Mouse (Mus musculus) CH12.LX (cell line): ENCODE data around the gene Bcl2l11. TPM values are rescaled to one million over a fixed set of nuclear protein-coding genes. Genes with fewer than 3 reads are reported as not detected.

Experiments
- DNase-seq: peaks from one replicate; pipeline ENCODE4 v3.0.0-alpha.2; 2013; ENCODE audit errors: extremely low read depth
- H3K27ac ChIP-seq: 2 replicates; pipeline ENCODE4 v1.5.1; 2012; ENCODE audit warnings: low read depth, mild to moderate bottlenecking, control low read depth, moderate library complexity; ENCODE audit not compliant: insufficient read depth
- H3K27me3 ChIP-seq: replicated peaks from 2 replicates; pipeline ENCODE3; 2012; ENCODE audit warnings: inconsistent platforms
- H3K36me3 ChIP-seq, 2 experiments: replicated peaks in 1 of 2; 2 replicates each; pipeline versions ENCODE3 to v1.6.1; 2012; ENCODE audit warnings: inconsistent platforms in 1 of 2, low read length in 1 of 2, mild to moderate bottlenecking in 1 of 2, mixed read lengths in 1 of 2, moderate library complexity in 1 of 2; ENCODE audit not compliant: control insufficient read depth in 1 of 2, insufficient read depth in 1 of 2
- H3K4me1 ChIP-seq, 2 experiments: 2 replicates each; pipeline ENCODE4 v1.6.1; 2012; ENCODE audit warnings: inconsistent platforms in 1 of 2, moderate library complexity in 1 of 2; ENCODE audit not compliant: insufficient read depth in 2 of 2, control insufficient read depth in 1 of 2
- H3K4me2 ChIP-seq: 2 replicates; pipeline ENCODE4 v1.6.1; 2012; ENCODE audit warnings: low read depth, mild to moderate bottlenecking, control low read depth; ENCODE audit not compliant: poor library complexity, insufficient read depth, severe bottlenecking
- H3K4me3 ChIP-seq, 3 experiments: fragments of 150-350 bp in 1 of 3; sonication (generic) in 1 of 3; replicated peaks in 1 of 3; 2 replicates each; pipeline versions ENCODE3 to v1.5.1; 2011 to 2012; ENCODE audit warnings: low read depth in 2 of 3, low read length in 2 of 3, mild to moderate bottlenecking in 2 of 3, moderate library complexity in 2 of 3, control low read depth in 1 of 3, improper control_type of control experiment in 1 of 3, inconsistent platforms in 1 of 3, mixed read lengths in 1 of 3; ENCODE audit not compliant: poor library complexity in 1 of 3
- H3K79me2 ChIP-seq: replicated peaks from 2 replicates; pipeline ENCODE4 v1.6.1; 2012; ENCODE audit warnings: mild to moderate bottlenecking, moderate library complexity; ENCODE audit not compliant: control insufficient read depth, poor library complexity, insufficient read depth, severe bottlenecking; ENCODE audit errors: extremely low read depth
- H3K9ac ChIP-seq: 2 replicates; pipeline ENCODE4 v1.6.1; 2012; ENCODE audit warnings: low read depth, mild to moderate bottlenecking, control low read depth, moderate library complexity; ENCODE audit not compliant: insufficient read depth
- H3K9me3 ChIP-seq: replicated peaks from 2 replicates; pipeline ENCODE3; 2012; ENCODE audit warnings: low read length, inconsistent platforms, mixed read lengths
- BHLHE40 ChIP-seq: IDR thresholded peaks from 2 replicates; pipeline ENCODE4 v1.6.1; 2011; ENCODE audit warnings: mild to moderate bottlenecking, low read depth, low read length, improper control_type of control experiment
- CHD1 ChIP-seq: IDR thresholded peaks from 2 replicates; pipeline ENCODE4 v1.6.1; 2012; ENCODE audit warnings: low read depth, low read length, improper control_type of control experiment, inconsistent platforms
- CHD2 ChIP-seq: IDR thresholded peaks from 2 replicates; pipeline ENCODE4 v1.6.1; 2011; ENCODE audit warnings: low read length, improper control_type of control experiment
- ELF1 ChIP-seq: IDR thresholded peaks from 2 replicates; pipeline ENCODE4 v1.6.1; 2014; ENCODE audit warnings: low read depth, mild to moderate bottlenecking, inconsistent platforms, low read length, improper control_type of control experiment
- EP300 ChIP-seq: IDR thresholded peaks from 2 replicates; pipeline ENCODE4 v1.6.1; 2011; ENCODE audit warnings: low read length, improper control_type of control experiment
- ETS1 ChIP-seq: conservative IDR thresholded peaks from 2 replicates; pipeline ENCODE4 v1.6.1; 2012; ENCODE audit warnings: low read depth, mild to moderate bottlenecking, inconsistent platforms, low read length, improper control_type of control experiment, moderate library complexity
- JUND ChIP-seq: conservative IDR thresholded peaks from 2 replicates; pipeline ENCODE4 v1.6.1; 2011; ENCODE audit warnings: low read depth, low read length, improper control_type of control experiment
- KAT2A ChIP-seq: IDR thresholded peaks from 2 replicates; pipeline ENCODE4 v1.6.1; 2012; ENCODE audit warnings: low read length, improper control_type of control experiment, inconsistent platforms; ENCODE audit not compliant: insufficient replicate concordance
- MYC ChIP-seq: IDR thresholded peaks from 2 replicates; pipeline ENCODE4 v1.6.1; 2011; ENCODE audit warnings: low read depth, mild to moderate bottlenecking, improper control_type of control experiment, low read length
- NELFE ChIP-seq: IDR thresholded peaks from 2 replicates; pipeline ENCODE4 v1.6.1; 2011; ENCODE audit warnings: low read depth, low read length, improper control_type of control experiment
- PAX5 ChIP-seq: IDR thresholded peaks from 2 replicates; pipeline ENCODE4 v1.6.1; 2012; ENCODE audit warnings: low read length, inconsistent platforms, mixed read lengths
- RCOR1 ChIP-seq: conservative IDR thresholded peaks from 2 replicates; pipeline ENCODE4 v1.6.1; 2012; ENCODE audit warnings: low read depth, mild to moderate bottlenecking, inconsistent platforms, low read length, improper control_type of control experiment
- SMC3 ChIP-seq: IDR thresholded peaks from 2 replicates; pipeline ENCODE4 v1.6.1; 2011; ENCODE audit warnings: low read depth, low read length, improper control_type of control experiment
- TBP ChIP-seq: conservative IDR thresholded peaks from 2 replicates; pipeline ENCODE4 v1.6.1; 2011; ENCODE audit warnings: low read depth, low read length, improper control_type of control experiment
- TCF12 ChIP-seq: IDR thresholded peaks from 2 replicates; pipeline ENCODE4 v1.6.1; 2014; ENCODE audit warnings: low read depth, mild to moderate bottlenecking, inconsistent platforms, low read length, improper control_type of control experiment
- UBTF ChIP-seq: IDR thresholded peaks from 2 replicates; pipeline ENCODE4 v1.6.1; 2012; ENCODE audit warnings: low read depth, mild to moderate bottlenecking, inconsistent platforms, low read length, improper control_type of control experiment, moderate library complexity
- USF1 ChIP-seq: IDR thresholded peaks from 2 replicates; pipeline ENCODE4 v1.6.1; 2014; ENCODE audit warnings: low read depth, mild to moderate bottlenecking, inconsistent platforms, low read length, improper control_type of control experiment
- USF2 ChIP-seq: conservative IDR thresholded peaks from 2 replicates; pipeline ENCODE4 v1.6.1; 2011; ENCODE audit warnings: low read depth, low read length, improper control_type of control experiment
- ZC3H11A ChIP-seq: IDR thresholded peaks from 2 replicates; pipeline ENCODE4 v1.6.1; 2012; ENCODE audit warnings: low read depth, mild to moderate bottlenecking, inconsistent platforms, low read length, improper control_type of control experiment
- ZMIZ1 ChIP-seq: IDR thresholded peaks from 2 replicates; pipeline ENCODE4 v1.6.1; 2012; ENCODE audit warnings: low read depth, mild to moderate bottlenecking, inconsistent platforms, low read length, improper control_type of control experiment
- ZNF384 ChIP-seq: IDR thresholded peaks from 2 replicates; pipeline ENCODE4 v1.6.1; 2012; ENCODE audit warnings: low read depth, low read length, improper control_type of control experiment, inconsistent platforms
- dilution Hi-C: fragments of 300-500 bp; cut with MboI; formaldehyde crosslinking; loops from 2 replicates; pipeline ENCODE4 v1.14.3; 2020; ENCODE audit warnings: low sequenced_read_pairs; ENCODE audit not compliant: extremely low pct_unique_long_range_greater_than_20kb, extremely low pct_ligation_motif_present
- in situ Hi-C: fragments of 300-500 bp; cut with MboI; formaldehyde crosslinking; loops from 3 replicates; pipeline ENCODE4 v1.14.3; 2019; ENCODE audit warnings: low sequenced_read_pairs, low pct_ligation_motif_present, low pct_unique_long_range_greater_than_20kb, mixed read lengths
- polyA plus RNA-seq: library from polyadenylated mRNA; unstranded; fragments of >175 nt; gene quantifications from 2 replicates; pipeline ENCODE4 v1.2.1, GENCODE M21; 2012; ENCODE audit warnings: low read depth; ENCODE audit not compliant: insufficient read length
- total RNA-seq, 2 experiments: library from RNA; depleted of rRNA; stranded (reverse); fragments of 300-350 nt in 1 of 2; fragments of >200 nt in 1 of 2; gene quantifications; 2 replicates each; pipeline ENCODE4 v1.2.3; 2012 to 2014

The Bcl2l11 gene
- total and polyA plus RNA-seq, 3 experiments: 7.8 to 24.6 (median 11.6) TPM

DNA sequence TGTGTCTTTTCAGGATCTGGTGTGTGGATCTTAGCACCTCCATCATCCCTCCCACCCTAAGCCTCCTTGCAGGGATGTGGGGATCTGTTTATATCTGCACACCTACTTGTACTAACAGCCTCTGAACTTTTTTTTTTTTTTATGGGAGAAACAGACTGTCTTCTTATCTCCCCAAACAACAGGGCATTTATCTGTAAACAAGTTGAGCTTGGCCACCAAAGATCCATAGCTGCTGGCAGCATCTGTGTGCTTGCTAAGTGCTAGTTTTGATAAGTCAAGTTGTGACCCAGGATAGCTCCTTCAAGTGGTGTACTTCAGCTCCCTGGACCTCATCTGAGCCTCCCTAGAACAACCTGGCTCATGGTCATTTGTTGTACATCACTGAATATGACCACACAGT, 18.2 kb downstream of the Bcl2l11 start:
- Histone ChIP-seq H3K27ac (no peak overlapping the region), H3K4me3 (no peak overlapping the region)
- no peak for DNase-seq

DNA sequence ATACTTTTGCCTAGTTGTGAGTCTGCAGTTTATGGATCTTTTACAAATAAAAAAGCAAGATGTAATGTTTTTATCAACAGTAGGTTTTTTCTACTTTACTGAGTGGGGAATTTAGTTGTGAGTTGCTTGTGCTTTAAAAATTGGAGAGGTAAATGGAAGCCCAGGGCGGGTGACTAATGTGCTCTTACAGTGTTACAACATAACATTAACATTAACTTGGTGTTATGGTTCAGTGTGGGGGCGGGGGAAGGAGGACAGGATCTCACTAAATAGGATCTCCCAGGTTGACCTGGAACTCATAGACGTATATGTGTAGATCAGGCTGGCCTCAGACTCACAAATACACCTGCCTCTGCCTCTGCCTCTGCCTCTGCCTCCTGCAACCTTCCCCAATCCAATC, 19.6 kb downstream of the Bcl2l11 start:
- Histone ChIP-seq H3K4me1 (peaks cover 6 to 33% of the 10 kb centered on the region in 2 experiments), H3K27ac (no peak overlapping the region), H3K9ac (no peak overlapping the region), H3K79me2 (no peaks in the 10 kb centered on the region), H3K9me3 (peaks cover 2% of the 10 kb centered on the region), H3K4me3 (no peak overlapping the region), H3K36me3 (peaks cover 4 to 89% of the 10 kb centered on the region in 2 experiments), H3K27me3 (no peaks in the 10 kb centered on the region), H3K4me2 (no peak overlapping the region)
- dilution Hi-C loops (no loop called here), in situ Hi-C loops (no loop called here)
- no peak for DNase-seq
- TF ChIP-seq ELF1: no peak
- no peak for TF ChIP-seq BHLHE40
- no peak for TF ChIP-seq UBTF
- TF ChIP-seq USF1: no peak
- TF ChIP-seq CHD2: no peak
- TF ChIP-seq TBP: no peak
- no peak for TF ChIP-seq NELFE
- no peak for TF ChIP-seq JUND
- TF ChIP-seq ZNF384: no peak
- no peak for TF ChIP-seq MYC
- TF ChIP-seq RCOR1: no peak
- TF ChIP-seq TCF12: no peak
- TF ChIP-seq ZC3H11A: no peak

More for the DNA sequence above, 18.2 kb downstream of the Bcl2l11 start:
- H3K36me3 ChIP-seq: peaks cover 2 to 89% of the 10 kb centered on the region in 2 experiments
- no peaks in the 10 kb centered on the region for H3K9me3 ChIP-seq
- no peaks in the 10 kb centered on the region for H3K79me2 ChIP-seq
- peaks cover 6 to 29% of the 10 kb centered on the region in 2 experiments for H3K4me1 ChIP-seq
- H3K4me2 ChIP-seq: no peak overlapping the region
- in situ Hi-C loops (no loop called here), dilution Hi-C loops (no loop called here)
- no peaks in the 10 kb centered on the region for H3K27me3 ChIP-seq
- TF ChIP-seq JUND (no peak), TCF12 (no peak), EP300 (no peak), KAT2A (no peak), ZMIZ1 (no peak), CHD1 (no peak), SMC3 (no peak), PAX5 (no peak), ETS1 (no peak), UBTF (no peak), USF2 (no peak)
- H3K9ac ChIP-seq: no peak overlapping the region
